Mouse (Mus musculus) heart, embryonic 11.5 days (tissue): Measurements from ENCODE around the gene Kctd10. TPM values are rescaled to one million over a fixed set of nuclear protein-coding genes. Genes with fewer than 3 reads are reported as not detected.

Experiments used
- ATAC-seq: fragments of 200-750 bp; cut with Nextera tagmentation; replicated peaks from 2 replicates; pipeline ENCODE4 v1.8.0; 2017; ENCODE audit warnings: moderate library complexity; ENCODE audit not compliant: insufficient number of reproducible peaks, low FRiP score, low TSS enrichment
- H3K27ac ChIP-seq: fragments of 300-500 bp; sonication (generic); 2 replicates; pipeline ENCODE4 v1.5.1; 2014; ENCODE audit warnings: mild to moderate bottlenecking, low read depth, low read length
- H3K27me3 ChIP-seq: fragments of 300-500 bp; sonication (generic); 2 replicates; pipeline ENCODE4 v1.6.1; 2014; ENCODE audit warnings: mild to moderate bottlenecking, low read length, mixed read lengths; ENCODE audit not compliant: control insufficient read depth, insufficient read depth
- H3K36me3 ChIP-seq: fragments of 300-500 bp; sonication (generic); 2 replicates; pipeline ENCODE4 v1.6.1; 2014; ENCODE audit warnings: mild to moderate bottlenecking, low read length, moderate library complexity, mixed read lengths; ENCODE audit not compliant: control insufficient read depth, insufficient read depth
- H3K4me1 ChIP-seq: fragments of 300-500 bp; sonication (generic); 2 replicates; pipeline ENCODE4 v1.6.1; 2014; ENCODE audit warnings: low read length; ENCODE audit not compliant: control insufficient read depth, insufficient read depth
- H3K4me2 ChIP-seq: fragments of 300-500 bp; sonication (generic); 2 replicates; pipeline ENCODE4 v1.6.1; 2014; ENCODE audit warnings: mild to moderate bottlenecking, moderate library complexity
- H3K4me3 ChIP-seq: fragments of 300-500 bp; sonication (generic); 2 replicates; pipeline ENCODE4 v1.5.1; 2014; ENCODE audit warnings: low read depth, low read length
- H3K9ac ChIP-seq: fragments of 300-500 bp; sonication (generic); 2 replicates; pipeline ENCODE4 v1.6.1; 2014; ENCODE audit warnings: mild to moderate bottlenecking, low read depth, low read length, moderate library complexity
- H3K9me3 ChIP-seq: fragments of 300-500 bp; sonication (generic); replicated peaks from 2 replicates; pipeline ENCODE4 v1.6.1; 2016; ENCODE audit warnings: low read length; ENCODE audit not compliant: control insufficient read depth
- WGBS: fragments of 180-500 bp; shearing (Covaris S2); extraction: QIAGEN DNeasy Blood & Tissue Kit; methylation state at CpG from one replicate; pipeline ENCODE4 v1.1.7; 2014; ENCODE audit not compliant: insufficient replicate concordance; 5-methylcytosine and 5-hydroxymethylcytosine counted together
- polyA plus RNA-seq: library from polyadenylated mRNA; unstranded; fragments of >200 nt; fragmentation: Nextera tagmentation; extraction: Ambion mirVana; gene quantifications from 2 replicates; pipeline ENCODE4 v1.2.1, GENCODE M21; 2014

Kctd10 gene
- polyA plus RNA-seq, 1 experiment from 2014 or later: 84.8 TPM

DNA sequence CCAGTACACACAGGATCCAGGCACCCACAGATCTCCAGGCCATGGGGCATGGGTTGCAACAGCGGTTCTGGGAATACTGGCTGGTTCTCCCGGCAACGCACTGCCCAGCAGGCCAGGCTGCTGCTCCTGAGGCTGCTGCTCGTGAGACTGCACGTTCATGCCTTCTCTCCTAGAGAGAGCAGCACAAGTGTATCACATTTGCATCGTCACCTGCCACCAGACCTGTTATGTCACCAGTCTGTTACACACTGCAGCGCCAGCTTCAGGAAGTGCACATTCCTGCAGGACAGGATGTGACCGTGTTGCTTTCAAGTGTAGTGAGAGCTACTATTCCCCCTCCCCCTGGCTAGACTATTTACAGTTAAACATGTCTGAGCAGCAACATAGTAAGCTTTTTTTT is 36.5 kb upstream of the Kctd10 start:
- no peak overlapping the region for H3K9ac ChIP-seq
- H3K4me2 ChIP-seq: no peak overlapping the region
- peaks cover 20% of the 10 kb centered on the region for H3K4me1 ChIP-seq
- H3K27ac ChIP-seq: peak overlapping the region; percentile 22; the same call in 1 of the 2 replicates
- no peaks in the 10 kb centered on the region for H3K9me3 ChIP-seq
- H3K4me3 ChIP-seq: no peak overlapping the region
- ATAC-seq: no peak
- H3K27me3 ChIP-seq: no peaks in the 10 kb centered on the region
- peaks cover 57% of the 10 kb centered on the region for H3K36me3 ChIP-seq
- 74% methylated on average over 8 of the region's 8 CpGs for WGBS

DNA sequence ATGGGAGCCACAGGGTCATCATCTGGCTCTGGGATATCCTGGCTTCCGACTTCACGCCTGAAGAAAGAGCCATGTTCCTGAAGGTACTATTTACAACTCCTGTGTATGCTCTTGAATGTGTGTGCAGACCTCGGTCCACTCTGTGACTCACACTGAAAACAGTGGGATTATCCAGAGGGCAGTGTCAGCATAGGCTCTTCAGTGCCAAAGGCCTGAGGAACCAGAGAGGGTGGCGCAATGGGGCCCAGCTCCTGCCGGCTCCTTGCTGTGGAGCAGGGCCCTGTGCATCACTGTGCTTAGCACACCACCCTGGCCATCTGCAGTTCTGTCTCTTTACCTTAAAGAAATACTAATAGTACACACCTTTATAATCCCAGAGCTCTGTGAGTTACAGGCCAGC is 35.3 kb upstream of the Kctd10 start:
- H3K36me3 ChIP-seq: peaks cover 62% of the 10 kb centered on the region

DNA sequence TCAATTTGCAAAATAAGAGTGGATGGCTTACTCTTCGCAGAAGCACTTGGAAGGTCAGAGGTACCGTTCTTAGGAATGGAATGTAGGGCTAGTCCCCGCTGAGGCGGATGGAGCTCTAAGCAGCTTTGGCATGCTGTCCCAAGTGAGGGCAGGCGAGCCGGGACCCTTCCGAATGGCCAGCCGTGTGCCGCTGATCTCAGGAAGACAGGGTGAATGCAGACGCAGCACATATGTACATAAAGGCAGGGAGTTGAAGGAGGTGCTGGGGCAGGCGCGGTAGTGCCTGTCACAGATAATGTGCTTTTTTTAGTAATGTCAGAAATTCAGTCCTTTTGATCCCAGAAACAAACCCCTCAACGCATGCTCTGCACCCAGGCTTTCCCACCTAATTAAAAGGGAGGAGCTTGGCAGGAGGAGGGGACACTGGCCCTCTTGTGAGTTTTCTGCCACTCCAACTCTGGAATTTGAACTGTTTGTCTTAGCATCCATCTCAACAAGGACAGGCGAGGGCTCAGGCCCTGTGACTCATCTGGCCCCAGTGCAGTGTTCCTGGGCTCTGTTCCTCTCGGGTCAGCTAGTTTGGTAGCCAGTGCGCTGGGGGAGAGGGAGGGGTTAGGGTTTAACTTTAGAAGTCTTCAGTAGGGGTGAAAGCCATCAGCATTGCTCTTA is 32.9 kb upstream of the Kctd10 start:
- Histone ChIP-seq H3K4me1 (peaks cover 20% of the 10 kb centered on the region), H3K9me3 (no peaks in the 10 kb centered on the region), H3K4me3 (no peak overlapping the region), H3K36me3 (peaks cover 62% of the 10 kb centered on the region), H3K27me3 (no peaks in the 10 kb centered on the region), H3K4me2 (no peak overlapping the region), H3K9ac (no peak overlapping the region), H3K27ac (peak overlapping the region; percentile 57)
- ATAC-seq: no peak
- 45% methylated on average over 16 of the region's 16 CpGs for WGBS

More for the DNA sequence above, 35.3 kb upstream of the Kctd10 start:
- Histone ChIP-seq H3K4me2 (no peak overlapping the region), H3K27ac (no peak overlapping the region), H3K4me1 (peaks cover 20% of the 10 kb centered on the region), H3K4me3 (no peak overlapping the region), H3K9ac (no peak overlapping the region), H3K27me3 (no peaks in the 10 kb centered on the region), H3K9me3 (no peaks in the 10 kb centered on the region)
- WGBS: 94% methylated on average over 5 of the region's 5 CpGs
- no peak for ATAC-seq

DNA sequence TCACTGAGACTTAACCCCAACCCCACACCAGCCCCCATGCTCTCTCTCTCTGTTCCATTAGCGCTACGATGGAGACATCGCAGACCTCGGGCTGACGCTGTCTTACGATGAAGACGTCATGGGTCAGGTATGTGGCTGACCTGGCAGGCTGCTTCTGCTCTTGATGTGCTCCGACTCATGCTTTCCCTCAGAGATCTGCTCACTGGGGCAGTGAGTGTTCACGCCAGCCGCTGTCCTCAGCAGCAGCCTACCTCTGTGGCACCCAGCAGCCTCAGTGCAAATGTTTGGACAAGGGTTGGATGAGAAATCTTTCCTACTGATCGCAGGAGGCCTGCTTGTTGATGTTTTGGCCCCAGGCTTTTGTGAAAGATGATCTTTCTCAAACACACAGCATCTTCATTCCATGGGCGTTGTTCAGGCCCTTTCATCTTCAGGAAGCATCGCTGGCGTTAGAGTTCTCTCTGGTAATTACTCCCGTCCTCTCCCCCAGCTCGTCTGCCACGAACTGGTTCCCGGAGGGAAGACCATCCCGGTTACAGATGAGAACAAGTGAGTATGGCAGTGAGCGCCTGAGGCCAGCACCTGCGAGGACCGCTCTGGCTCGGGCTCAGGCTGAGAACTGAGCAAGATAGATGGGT is 32.2 kb upstream of the Kctd10 start:
- Histone ChIP-seq H3K36me3 (peaks cover 65% of the 10 kb centered on the region), H3K27ac (peak overlapping the region; percentile 57), H3K9ac (no peak overlapping the region)

DNA sequence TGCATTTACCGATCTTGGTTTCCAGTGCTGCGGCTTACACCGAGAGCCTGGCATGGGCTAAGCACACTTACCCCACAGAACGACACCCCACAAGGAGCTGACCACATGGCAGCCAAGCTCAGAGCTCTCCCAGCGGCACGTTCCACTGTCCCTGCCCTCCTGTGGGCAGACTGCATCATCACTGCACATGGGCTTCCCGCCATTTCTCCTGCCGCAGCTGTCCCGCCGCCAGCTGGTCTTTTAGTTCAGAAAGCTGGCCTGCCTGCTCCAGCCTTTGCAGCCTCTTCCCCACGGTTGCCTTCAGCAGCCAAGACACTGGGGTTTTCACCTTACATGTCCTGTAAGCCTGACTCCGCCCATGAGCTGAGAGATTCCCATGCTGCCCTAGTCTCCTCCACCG is 30.1 kb upstream of the Kctd10 start:
- Histone ChIP-seq H3K4me2 (no peak overlapping the region), H3K27me3 (no peaks in the 10 kb centered on the region), H3K9me3 (no peaks in the 10 kb centered on the region), H3K4me3 (no peak overlapping the region), H3K9ac (no peak overlapping the region), H3K27ac (no peak overlapping the region), H3K4me1 (peaks cover 20% of the 10 kb centered on the region), H3K36me3 (peaks cover 62% of the 10 kb centered on the region)
- ATAC-seq: no peak
- WGBS: 87% methylated on average over 13 of the region's 13 CpGs

More for the DNA sequence above, 32.2 kb upstream of the Kctd10 start:
- no peak overlapping the region for H3K4me3 ChIP-seq
- no peaks in the 10 kb centered on the region for H3K9me3 ChIP-seq
- no peak overlapping the region for H3K4me2 ChIP-seq
- H3K4me1 ChIP-seq: peaks cover 20% of the 10 kb centered on the region
- 78% methylated on average over 23 of the region's 23 CpGs for WGBS
- ATAC-seq: no peak
- H3K27me3 ChIP-seq: no peaks in the 10 kb centered on the region

DNA sequence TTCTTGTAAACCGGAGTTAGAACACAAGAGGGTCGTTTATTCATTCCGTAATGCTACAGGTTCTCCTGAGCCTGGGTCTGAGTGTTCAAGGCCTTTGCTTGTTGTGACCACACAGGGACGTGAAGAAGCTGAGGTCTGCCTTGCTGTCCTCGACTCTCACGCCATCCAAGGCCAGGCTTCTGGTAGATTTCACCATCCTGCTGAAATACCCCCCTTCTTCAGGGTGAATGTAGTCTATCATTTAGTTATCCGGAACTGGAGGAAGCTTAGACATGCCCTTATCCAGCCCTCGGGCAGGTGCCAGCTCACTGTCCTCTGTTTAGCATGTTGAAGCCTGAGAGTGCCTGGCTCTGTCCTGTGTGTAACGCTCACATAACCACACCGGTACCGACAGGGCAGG is 28.5 kb upstream of the Kctd10 start:
- Histone ChIP-seq H3K9ac (no peak overlapping the region), H3K4me3 (no peak overlapping the region), H3K27ac (no peak overlapping the region), H3K9me3 (no peaks in the 10 kb centered on the region), H3K4me1 (peaks cover 18% of the 10 kb centered on the region), H3K4me2 (no peak overlapping the region), H3K27me3 (no peaks in the 10 kb centered on the region), H3K36me3 (peaks cover 64% of the 10 kb centered on the region)
- no peak for ATAC-seq
- WGBS: 90% methylated on average over 11 of the region's 11 CpGs

DNA sequence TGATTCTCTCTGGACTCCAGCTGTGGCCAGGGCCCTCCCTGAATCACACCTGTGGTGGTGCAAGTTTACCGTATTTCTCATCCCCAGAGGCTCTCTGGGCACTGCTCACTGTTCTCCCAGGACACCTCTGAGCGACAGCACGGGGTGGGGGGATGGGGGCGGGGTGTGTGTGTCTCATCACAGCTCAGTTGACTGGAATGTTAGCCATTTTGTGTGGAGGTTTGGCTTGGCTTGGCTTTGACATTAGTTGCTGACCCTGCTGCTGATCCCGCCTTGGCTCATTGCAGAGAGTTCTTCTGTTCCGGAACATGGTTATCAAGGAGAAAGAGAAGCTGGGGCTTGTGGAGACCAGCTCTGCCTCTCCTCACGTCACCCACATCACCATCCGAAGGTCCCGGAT is 27.5 kb upstream of the Kctd10 start:
- peaks cover 72% of the 10 kb centered on the region for H3K36me3 ChIP-seq
- H3K27ac ChIP-seq: no peak overlapping the region
- ATAC-seq: no peak
- H3K4me2 ChIP-seq: no peak overlapping the region
- H3K4me3 ChIP-seq: no peak overlapping the region
- no peaks in the 10 kb centered on the region for H3K9me3 ChIP-seq
- WGBS: 88% methylated on average over 9 of the region's 9 CpGs
- H3K9ac ChIP-seq: no peak overlapping the region
- peaks cover 9% of the 10 kb centered on the region; the same call in 1 of the 2 replicates for H3K4me1 ChIP-seq
- H3K27me3 ChIP-seq: no peaks in the 10 kb centered on the region

DNA sequence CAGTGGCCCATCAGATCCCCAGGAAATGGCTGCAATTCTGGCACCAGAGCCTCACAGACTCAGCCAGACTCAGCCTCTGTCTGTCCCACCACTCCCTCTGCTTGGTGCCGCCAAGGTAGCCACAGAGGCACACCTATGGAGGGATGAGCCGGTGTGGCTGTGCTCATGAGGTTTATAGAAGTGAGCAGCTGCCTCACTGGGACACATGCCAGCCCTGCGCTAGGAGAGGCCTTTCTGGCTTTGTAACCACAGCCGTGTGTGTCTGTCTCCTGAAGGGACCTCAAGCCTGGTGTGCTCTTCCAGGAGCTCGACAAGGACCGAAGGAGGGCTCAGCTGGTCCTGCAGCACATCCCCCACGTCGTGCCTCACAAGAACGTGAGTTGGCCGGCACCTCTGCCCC is 27.0 kb upstream of the Kctd10 start:
- no peak overlapping the region for H3K4me2 ChIP-seq
- peaks cover 74% of the 10 kb centered on the region for H3K36me3 ChIP-seq
- H3K27ac ChIP-seq: no peak overlapping the region
- no peaks in the 10 kb centered on the region for H3K27me3 ChIP-seq
- no peak overlapping the region for H3K9ac ChIP-seq
- 92% methylated on average over 10 of the region's 10 CpGs for WGBS
- peaks cover 3% of the 10 kb centered on the region; the same call in 1 of the 2 replicates for H3K4me1 ChIP-seq
- no peak for ATAC-seq
- H3K4me3 ChIP-seq: no peak overlapping the region
- no peaks in the 10 kb centered on the region for H3K9me3 ChIP-seq

DNA sequence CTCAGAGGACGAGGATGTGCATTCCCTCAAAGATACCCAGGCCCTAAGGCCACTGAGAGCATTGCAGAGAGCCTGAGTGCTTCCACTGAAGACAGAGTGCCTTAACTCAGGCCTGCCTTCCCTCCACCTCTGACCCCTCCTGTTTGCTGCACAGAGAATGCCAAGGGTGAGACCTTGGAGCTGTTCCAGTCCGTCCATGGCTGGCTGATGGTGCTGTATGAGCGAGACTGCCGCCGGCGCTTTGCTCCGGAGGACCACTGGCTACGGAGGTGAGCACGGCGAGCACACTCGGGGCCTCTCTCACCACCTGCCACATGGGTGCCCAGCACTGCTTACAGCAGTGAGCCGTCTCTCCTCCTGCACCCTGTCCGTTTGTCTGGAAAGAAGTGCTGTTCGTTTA is 26.3 kb upstream of the Kctd10 start:
- no peak for ATAC-seq
- Histone ChIP-seq H3K4me3 (no peak overlapping the region), H3K27ac (no peak overlapping the region), H3K36me3 (peaks cover 75% of the 10 kb centered on the region), H3K9ac (no peak overlapping the region), H3K9me3 (no peaks in the 10 kb centered on the region), H3K4me2 (no peak overlapping the region), H3K27me3 (no peaks in the 10 kb centered on the region), H3K4me1 (no peaks in the 10 kb centered on the region)
- 89% methylated on average over 14 of the region's 14 CpGs for WGBS
